Mouse (Mus musculus): ENCODE data around the gene Prrc2b. TPM values are rescaled to one million over a fixed set of nuclear protein-coding genes. Genes with fewer than 3 reads are reported as not detected.

Prrc2b gene
- total RNA-seq (2023) = 10 to 100 TPM; 51.4 to 53.6 TPM

DNA sequence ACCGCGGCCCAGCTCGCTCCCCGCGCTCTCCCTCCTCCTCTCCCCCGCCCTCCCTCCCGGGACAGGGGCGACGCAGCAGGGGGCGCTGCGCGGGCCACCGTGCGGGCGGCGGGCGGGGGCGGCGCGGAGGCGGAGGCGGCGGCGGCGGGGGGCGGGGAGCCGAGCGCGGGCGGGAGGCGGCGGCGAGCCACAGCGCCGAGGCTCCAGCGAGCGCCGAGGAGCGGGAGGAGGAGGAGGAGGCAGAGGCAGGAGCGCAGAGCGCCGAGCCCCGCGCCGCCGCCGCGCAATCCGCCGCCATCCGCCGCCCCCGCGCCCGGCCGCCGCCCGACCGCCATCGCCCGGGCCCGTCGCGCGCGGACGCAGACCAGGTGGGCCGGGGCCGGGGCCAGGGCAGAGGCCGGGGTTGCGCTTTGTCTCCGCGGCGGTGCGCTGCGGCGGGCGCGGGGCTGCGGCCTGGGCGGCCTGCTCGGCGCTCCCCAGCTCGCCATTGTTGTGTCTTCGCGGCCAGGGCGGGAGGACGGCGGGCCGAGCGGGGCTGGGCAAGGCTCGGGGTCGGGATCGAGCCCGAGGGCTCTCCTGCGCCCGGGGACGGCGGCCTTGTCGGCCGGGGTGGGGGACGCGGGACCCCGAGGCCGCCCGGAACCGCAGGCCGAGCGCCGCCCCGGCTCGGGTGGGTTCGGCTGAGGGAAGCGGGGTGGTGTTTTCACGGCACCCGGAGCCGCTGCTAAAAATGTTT lies at the start of gene Prrc2b:
TSS of gene Prrc2b (plus strand) at position 159 of the 736 bp plus-strand sequence.

GRCm38 (mm10) chr2:32235886-32236759 lies 85.2 kb downstream of the Prrc2b start, which contains the start of gene Pomt1:
Pomt1 (plus strand) TSS chr2:32236590.

GRCm38 (mm10) chr2:32259657-32260417 lies 109.0 kb downstream of the Prrc2b start, which contains the start of gene Uck1:
Uck1 (minus strand) TSS chr2:32260159.

Other genes starting within 250 kb of the Prrc2b start
- gene Aif1l, start 200.9 kb upstream of the Prrc2b start, total RNA-seq (2023) = under 1 TPM in 1 of 2 experiments, not detected in 1; 0.16 TPM
- gene Nup214, start 176.6 kb upstream of the Prrc2b start, total RNA-seq (2023) = 100 to 1,000 TPM in 1 of 2 experiments, 10 to 100 TPM in 1; 78.7 to 102 TPM
- 10 to 100 TPM; 29.6 to 32.6 TPM for gene Fam78a, start 66.2 kb upstream of the Prrc2b start, total RNA-seq (2023)
- gene Plpp7, start 55.6 kb upstream of the Prrc2b start, total RNA-seq (2023) = 1 to 10 TPM in 1 of 2 experiments, under 1 TPM in 1; 0.79 to 1.9 TPM
- 10 to 100 TPM; 12.7 to 14.4 TPM for gene Pomt1, start 85.5 kb downstream of the Prrc2b start, total RNA-seq (2023)
- 10 to 100 TPM; 44.1 to 49.4 TPM for gene Uck1, start 109.1 kb downstream of the Prrc2b start, total RNA-seq (2023)
- 10 to 100 TPM; 47.1 to 53.2 TPM for gene Golga2, start 136.3 kb downstream of the Prrc2b start, total RNA-seq (2023)
- gene Swi5, start 137.0 kb downstream of the Prrc2b start, total RNA-seq (2023) = 10 to 100 TPM; 72.0 to 75.6 TPM
- 100 to 1,000 TPM in 1 of 2 experiments, 10 to 100 TPM in 1; 97.5 to 110 TPM for gene Ciz1, start 201.2 kb downstream of the Prrc2b start, total RNA-seq (2023)
- under 1 TPM; 0.55 to 0.79 TPM for gene Dnm1, start 202.3 kb downstream of the Prrc2b start, total RNA-seq (2023)
- 10 to 100 TPM; 17.3 to 23.5 TPM for gene 1110008P14Rik, start 230.9 kb downstream of the Prrc2b start, total RNA-seq (2023)
- 1 to 10 TPM; 1.8 to 3.3 TPM for gene Lcn2, start 237.2 kb downstream of the Prrc2b start, total RNA-seq (2023)
- 1 to 10 TPM; 7.3 to 9.8 TPM for gene Ptges2, start 244.8 kb downstream of the Prrc2b start, total RNA-seq (2023)

All from monocyte, adult 59 days (primary cell).